Mouse (Mus musculus): Measurements from ENCODE around the gene Cyp4f17. TPM values are rescaled to one million over a fixed set of nuclear protein-coding genes. Genes with fewer than 3 reads are reported as not detected.

Cyp4f17 gene
- polyA plus RNA-seq, 2 experiments = 0.36 to 0.48 TPM

DNA sequence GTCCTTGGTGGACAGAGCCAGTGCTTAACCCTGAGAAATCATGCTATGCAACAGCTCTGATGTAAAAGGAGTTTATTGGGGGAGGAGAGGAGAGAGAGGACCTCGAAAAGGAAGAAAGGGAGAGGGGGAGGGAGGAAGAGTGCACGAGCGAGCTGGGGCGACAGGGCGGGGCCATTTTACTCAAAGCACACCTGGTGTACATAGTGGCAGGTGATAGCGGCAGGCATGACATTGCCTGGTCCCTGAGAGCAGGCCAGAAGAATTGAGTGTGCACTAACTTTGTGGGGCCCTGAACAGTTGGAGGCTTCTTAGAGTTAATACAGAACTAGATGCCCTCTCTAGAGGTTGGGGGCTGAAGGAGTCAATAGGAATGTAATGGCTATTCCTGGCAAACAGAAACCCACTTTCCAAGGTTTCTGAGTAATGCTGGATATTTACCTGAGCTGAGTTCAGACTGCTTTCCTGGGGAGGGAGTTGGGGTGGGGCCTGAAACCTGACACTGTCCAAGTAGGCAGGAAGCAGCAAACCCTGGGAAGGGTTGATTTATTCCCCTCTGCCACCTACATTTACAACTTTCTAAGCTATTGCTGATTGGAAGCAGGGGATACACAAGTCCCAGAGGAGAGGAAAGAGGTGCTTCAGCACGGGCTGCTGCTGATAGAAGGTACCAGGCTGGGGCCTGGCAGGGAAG, 71.8 kb downstream of the Cyp4f17 start:
- H3K4me1 ChIP-seq (replicated peaks; ENCODE audit: control insufficient read depth in 2 of 2, insufficient read depth in 2 of 2, low read length in 1 of 2) = no peaks in the 10 kb centered on the region
- H3K4me2 ChIP-seq (ENCODE audit: low read depth) = no peak overlapping the region
- WGBS (ENCODE audit: insufficient replicate concordance) = 42% methylated on average over 7 of the region's 7 CpGs
- H3K4me3 ChIP-seq (ENCODE audit: insufficient read depth in 1 of 2, low read depth in 2 of 2, low read length in 2 of 2) = no peak overlapping the region
- no peaks in the 10 kb centered on the region for H3K27me3 ChIP-seq (ENCODE audit: control insufficient read depth, insufficient read depth, low read length)
- no peaks in the 10 kb centered on the region for H3K9me3 ChIP-seq (ENCODE audit: control insufficient read depth, low read length)
- no peak overlapping the region for H3K9ac ChIP-seq (replicated peaks)
- H3K36me3 ChIP-seq (replicated peaks; ENCODE audit: control insufficient read depth, insufficient read depth, low read depth) = no peaks in the 10 kb centered on the region
- ATAC-seq (ENCODE audit: insufficient read depth) (no peak), DNase-seq (ENCODE audit: low read depth in 3 of 3, low spot score in 3 of 3) (no peak)
- no peak overlapping the region for H3K27ac ChIP-seq
- TF ChIP-seq EP300 (IDR thresholded peaks at IDR 0.05; ENCODE audit: low read depth) = no peak
- no peak for TF ChIP-seq CTCF (IDR thresholded peaks at IDR 0.05; ENCODE audit: low read depth)

Other genes starting within 250 kb of the Cyp4f17 start
- gene Brd4, start 221.3 kb upstream of the Cyp4f17 start, polyA plus RNA-seq (2012; rRNA removed) = 11.9 and 15.0 TPM in 2 replicates
- 26.4 and 33.0 TPM in 2 replicates for gene Brd4, start 221.3 kb upstream of the Cyp4f17 start, polyA plus RNA-seq (2014; fragmentation: Nextera tagmentation; extraction: Ambion mirVana)
- gene Akap8, start 184.8 kb upstream of the Cyp4f17 start, polyA plus RNA-seq (2012; rRNA removed) = 19.4 and 26.8 TPM in 2 replicates
- 12.3 and 12.6 TPM in 2 replicates for gene Akap8, start 184.8 kb upstream of the Cyp4f17 start, polyA plus RNA-seq (2014; fragmentation: Nextera tagmentation; extraction: Ambion mirVana)
- gene Akap8l, start 155.4 kb upstream of the Cyp4f17 start, polyA plus RNA-seq (2012; rRNA removed) = 24.1 and 35.4 TPM in 2 replicates
- gene Akap8l, start 155.4 kb upstream of the Cyp4f17 start, polyA plus RNA-seq (2014; fragmentation: Nextera tagmentation; extraction: Ambion mirVana) = 18.9 and 23.5 TPM in 2 replicates
- 9.8 and 10.7 TPM in 2 replicates for gene Wiz, start 116.6 kb upstream of the Cyp4f17 start, polyA plus RNA-seq (2012; rRNA removed)
- gene Wiz, start 116.6 kb upstream of the Cyp4f17 start, polyA plus RNA-seq (2014; fragmentation: Nextera tagmentation; extraction: Ambion mirVana) = 5.5 and 7.8 TPM in 2 replicates
- gene Rasal3, start 102.5 kb upstream of the Cyp4f17 start, polyA plus RNA-seq (2012; rRNA removed) = 2.0 and 2.1 TPM in 2 replicates
- gene Rasal3, start 102.5 kb upstream of the Cyp4f17 start, polyA plus RNA-seq (2014; fragmentation: Nextera tagmentation; extraction: Ambion mirVana) = 2.2 and 2.3 TPM in 2 replicates
- 5.7 and 8.3 TPM in 2 replicates for gene Pglyrp2, start 81.9 kb upstream of the Cyp4f17 start, polyA plus RNA-seq (2012; rRNA removed)
- 3.6 and 4.0 TPM in 2 replicates for gene Pglyrp2, start 81.9 kb upstream of the Cyp4f17 start, polyA plus RNA-seq (2014; fragmentation: Nextera tagmentation; extraction: Ambion mirVana)
- gene Cyp4f39, start 53.3 kb upstream of the Cyp4f17 start, polyA plus RNA-seq (2012; rRNA removed) = 0.20 and 0.29 TPM in 2 replicates
- gene Cyp4f39, start 53.3 kb upstream of the Cyp4f17 start, polyA plus RNA-seq (2014; fragmentation: Nextera tagmentation; extraction: Ambion mirVana) = 0.71 and 0.83 TPM in 2 replicates
- gene Cyp4f16, start 30.5 kb downstream of the Cyp4f17 start, polyA plus RNA-seq (2012; rRNA removed) = 3.1 and 3.2 TPM in 2 replicates
- gene Cyp4f16, start 30.5 kb downstream of the Cyp4f17 start, polyA plus RNA-seq (2014; fragmentation: Nextera tagmentation; extraction: Ambion mirVana) = 2.4 and 3.0 TPM in 2 replicates
- not detected in 2 replicates for gene Cyp4f37, start 115.3 kb downstream of the Cyp4f17 start, polyA plus RNA-seq (2012; rRNA removed)
- gene Cyp4f37, start 115.3 kb downstream of the Cyp4f17 start, polyA plus RNA-seq (2014; fragmentation: Nextera tagmentation; extraction: Ambion mirVana) = not detected in 2 replicates
- not detected in 2 replicates for gene Cyp4f40, start 152.8 kb downstream of the Cyp4f17 start, polyA plus RNA-seq (2012; rRNA removed)
- gene Cyp4f40, start 152.8 kb downstream of the Cyp4f17 start, polyA plus RNA-seq (2014; fragmentation: Nextera tagmentation; extraction: Ambion mirVana) = not detected in 2 replicates
- 3.9 and 4.4 TPM in 2 replicates for gene Cyp4f15, start 179.6 kb downstream of the Cyp4f17 start, polyA plus RNA-seq (2012; rRNA removed)
- gene Cyp4f15, start 179.6 kb downstream of the Cyp4f17 start, polyA plus RNA-seq (2014; fragmentation: Nextera tagmentation; extraction: Ambion mirVana) = 2.3 and 3.0 TPM in 2 replicates

Measured in liver, embryonic 14.5 days (tissue).